ENCODE assay signal across 13 mouse cellular contexts in the genomic region with DNA sequence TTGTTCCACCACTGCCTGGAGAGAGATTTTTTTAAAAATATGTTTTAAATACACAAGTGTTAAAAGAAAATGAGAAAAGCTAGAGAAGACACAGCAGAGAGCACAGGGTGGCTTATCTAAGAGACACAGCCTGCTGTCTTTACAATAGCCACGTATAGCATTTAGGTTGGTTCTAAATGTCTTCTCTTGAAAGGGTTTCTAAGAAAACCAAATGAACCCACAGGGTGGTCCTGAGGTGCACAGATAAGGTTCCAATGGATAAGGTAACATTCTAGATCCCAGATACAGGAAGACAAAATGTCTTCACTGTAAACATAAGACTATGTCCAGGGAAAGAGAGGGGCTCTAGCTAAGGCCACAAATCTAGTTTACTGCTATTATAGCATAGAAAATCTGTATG. TPM values are rescaled to one million over a fixed set of nuclear protein-coding genes. Genes with fewer than 3 reads are reported as not detected.
DNase-seq lines count a peak whose midpoint lies in the region; ATAC-seq and TF ChIP-seq lines count a peak whose summit lies in the region.
"Had no signal": no experiment of that assay in that cellular context is flagged by ENCODE, and none has a peak within 500 bp of the region (broad histone marks: within the 10 kb centered on the region; RNA-seq: fewer than 3 reads in every experiment).

No protein-coding gene starts in this region.

- H3K4me2 ChIP-seq in embryonic facial prominence, embryonic 15.5 days (replicated peaks), result 0 out of 2 replicates have a peak overlapping the region, but pooled peaks have one; percentile 38
- H3K4me2 ChIP-seq in midbrain, embryonic 15.5 days, result no peak overlapping the region
- H3K4me2 ChIP-seq: neural tube, embryonic 13.5 days had no signal

- 0 out of 2 replicates have a peak, but pooled peaks cover 3% of the 10 kb centered on the region for H3K79me2 ChIP-seq in liver, adult 2 months (ENCODE audit: control insufficient read depth, insufficient read depth, low read length)

- no peaks in the 10 kb centered on the region for H3K36me3 ChIP-seq in heart, embryonic 10.5 days
- no peaks in the 10 kb centered on the region for H3K36me3 ChIP-seq in liver, adult 2 months (ENCODE audit: control insufficient read depth, insufficient read depth, low read length)
- H3K36me3 ChIP-seq in embryonic facial prominence, embryonic 15.5 days, result no peaks in the 10 kb centered on the region
- no peaks in the 10 kb centered on the region for H3K36me3 ChIP-seq in midbrain, embryonic 15.5 days (replicated peaks)
- H3K36me3 ChIP-seq: neural tube, embryonic 13.5 days had no signal

- H3K27me3 ChIP-seq in heart, embryonic 10.5 days (ENCODE audit: insufficient read depth, poor library complexity, severe bottlenecking), result no peaks in the 10 kb centered on the region
- H3K27me3 ChIP-seq in liver, adult 2 months (ENCODE audit: control insufficient read depth, insufficient read depth, low read length), result no peaks in the 10 kb centered on the region
- no peaks in the 10 kb centered on the region for H3K27me3 ChIP-seq in embryonic facial prominence, embryonic 15.5 days
- no peaks in the 10 kb centered on the region for H3K27me3 ChIP-seq in midbrain, embryonic 15.5 days (replicated peaks)
- H3K27me3 ChIP-seq: neural tube, embryonic 13.5 days had no signal

- no peak for TF ChIP-seq CTCF in liver, adult 2 months (IDR thresholded peaks at IDR 0.05; ENCODE audit: low read depth, low read length)

- WGBS in heart, embryonic 10.5 days, result 47% methylated on average over 1 of the region's 1 CpGs
- WGBS in liver, adult 2 months, result 63% methylated on average over 1 of the region's 1 CpGs
- 68% methylated on average over 1 of the region's 1 CpGs for WGBS in embryonic facial prominence, embryonic 15.5 days
- WGBS in midbrain, embryonic 15.5 days, result 78% methylated on average over 1 of the region's 1 CpGs

- no peak for ATAC-seq in embryonic facial prominence, embryonic 15.5 days (ENCODE audit: insufficient number of reproducible peaks, low FRiP score, low TSS enrichment, low read depth)
- ATAC-seq in megakaryocyte progenitor cell, adult 5-6 weeks (replicated peaks; ENCODE audit: poor library complexity), result 0 out of 2 replicates have a peak, but pooled peaks have one; percentile 12
- no peak for ATAC-seq in erythroid progenitor cell, adult 5-6 weeks (replicated peaks; ENCODE audit: low FRiP score, poor library complexity, severe bottlenecking)
- ATAC-seq in midbrain, embryonic 15.5 days (replicated peaks), result no peak

- no peak for TF ChIP-seq POLR2A in liver, adult 2 months (IDR thresholded peaks at IDR 0.05; ENCODE audit: extremely low read depth, insufficient read depth, low read length)

- H3K27ac ChIP-seq in heart, embryonic 10.5 days, result peak overlapping the region; percentile 74
- H3K27ac ChIP-seq in liver, adult 2 months (replicated peaks; ENCODE audit: insufficient read depth, low read depth, low read length), result peak overlapping the region; percentile 98
- peak overlapping the region; percentile 96 for H3K27ac ChIP-seq in embryonic facial prominence, embryonic 15.5 days (replicated peaks)
- no peak overlapping the region for H3K27ac ChIP-seq in midbrain, embryonic 15.5 days

- DNase-seq in heart, embryonic 10.5 days (ENCODE audit: low spot score), result no peak
- DNase-seq in heart, adult 9 months (ENCODE audit: low spot score in 2 of 2), result no peak
- DNase-seq in liver, adult 2 months (ENCODE audit: extremely low read depth, low read depth, low spot score), result no peak
- DNase-seq in liver, result no peak
- DNase-seq: gastrocnemius, postnatal 10 days; layer of hippocampus, postnatal 36 days; right cerebral cortex, postnatal 25 days; thymus, adult 18-20 months had no signal

- no peaks in the 10 kb centered on the region for H3K9me3 ChIP-seq in heart, embryonic 10.5 days
- no peaks in the 10 kb centered on the region for H3K9me3 ChIP-seq in embryonic facial prominence, embryonic 15.5 days (replicated peaks)
- H3K9me3 ChIP-seq in midbrain, embryonic 15.5 days, result no peaks in the 10 kb centered on the region
- H3K9me3 ChIP-seq: neural tube, embryonic 13.5 days had no signal

- H3K4me3 ChIP-seq in heart, embryonic 10.5 days, result no peak overlapping the region
- H3K4me3 ChIP-seq in liver, adult 2 months (ENCODE audit: insufficient read depth, low read depth, low read length), result no peak overlapping the region
- H3K4me3 ChIP-seq in embryonic facial prominence, embryonic 15.5 days (replicated peaks), result no peak overlapping the region
- H3K4me3 ChIP-seq in midbrain, embryonic 15.5 days, result no peak overlapping the region
- H3K4me3 ChIP-seq: neural tube, embryonic 13.5 days had no signal

- peaks cover 24% of the 10 kb centered on the region for H3K4me1 ChIP-seq in heart, embryonic 10.5 days
- peaks cover 4% of the 10 kb centered on the region; the same call in 1 of the 2 replicates for H3K4me1 ChIP-seq in liver, adult 2 months (ENCODE audit: control insufficient read depth, insufficient read depth, low read length)
- H3K4me1 ChIP-seq in embryonic facial prominence, embryonic 15.5 days, result peaks cover 24% of the 10 kb centered on the region
- H3K4me1 ChIP-seq in midbrain, embryonic 15.5 days, result no peaks in the 10 kb centered on the region

- no peak overlapping the region for H3K9ac ChIP-seq in liver, adult 2 months (ENCODE audit: low read depth, low read length)
- no peak overlapping the region for H3K9ac ChIP-seq in embryonic facial prominence, embryonic 15.5 days
- no peak overlapping the region for H3K9ac ChIP-seq in midbrain, embryonic 15.5 days
- H3K9ac ChIP-seq: neural tube, embryonic 13.5 days had no signal

RNA-seq across cellular contexts. Expression of a gene that starts 25.0 kb away (rescaled TPM):
- polyA plus RNA-seq in heart, embryonic 10.5 days (2016; fragmentation: Nextera tagmentation; extraction: Ambion mirVana), result 1,706 and 1,823 TPM in 2 replicates
- 1,154 and 1,241 TPM in 2 replicates for total RNA-seq in liver, adult 2 months (2014; rRNA removed)
- polyA plus RNA-seq in liver, adult 2 months (2012; rRNA removed), result 7,340 and 8,771 TPM in 2 replicates
- polyA plus RNA-seq in embryonic facial prominence, embryonic 15.5 days (2015; fragmentation: Nextera tagmentation; extraction: Ambion mirVana), result 1,601 and 1,694 TPM in 2 replicates
- 1,115 and 1,144 TPM in 2 replicates for total RNA-seq in megakaryocyte progenitor cell, adult 5-6 weeks (2015)
- total RNA-seq in megakaryocyte progenitor cell, adult 5-6 weeks (2017), result 325 and 354 TPM in 2 replicates
- 2,541 and 2,855 TPM in 2 replicates for total RNA-seq in erythroid progenitor cell, adult 5-6 weeks (2015; ENCODE audit: low replicate concordance)
- total RNA-seq in erythroid progenitor cell, adult 5-6 weeks (2017; ENCODE audit: low replicate concordance), result 1,910 and 2,502 TPM in 2 replicates
- polyA plus RNA-seq in midbrain, embryonic 15.5 days (2015; fragmentation: Nextera tagmentation; extraction: Ambion mirVana), result 1,452 and 1,467 TPM in 2 replicates

RNA-seq across cellular contexts. Expression of a gene that starts 46.0 kb away (rescaled TPM):
- polyA plus RNA-seq in heart, embryonic 10.5 days (2016; fragmentation: Nextera tagmentation; extraction: Ambion mirVana), result 0.73 and 0.95 TPM in 2 replicates
- total RNA-seq in liver, adult 2 months (2014; rRNA removed), result not detected in 2 replicates
- polyA plus RNA-seq in liver, adult 2 months (2012; rRNA removed), result 0.05 TPM in 1 of 2 replicates, not detected in the other
- polyA plus RNA-seq in embryonic facial prominence, embryonic 15.5 days (2015; fragmentation: Nextera tagmentation; extraction: Ambion mirVana), result 1.2 and 1.9 TPM in 2 replicates
- total RNA-seq in megakaryocyte progenitor cell, adult 5-6 weeks (2015), result 0.15 and 1.1 TPM in 2 replicates
- not detected in 2 replicates for total RNA-seq in megakaryocyte progenitor cell, adult 5-6 weeks (2017)
- not detected in 2 replicates for total RNA-seq in erythroid progenitor cell, adult 5-6 weeks (2015; ENCODE audit: low replicate concordance)
- total RNA-seq in erythroid progenitor cell, adult 5-6 weeks (2017; ENCODE audit: low replicate concordance), result not detected in 2 replicates
- 1.7 and 3.2 TPM in 2 replicates for polyA plus RNA-seq in midbrain, embryonic 15.5 days (2015; fragmentation: Nextera tagmentation; extraction: Ambion mirVana)

RNA-seq across cellular contexts. Expression of a gene that starts 46.0 kb away (rescaled TPM):
- polyA plus RNA-seq in heart, embryonic 10.5 days (2016; fragmentation: Nextera tagmentation; extraction: Ambion mirVana), result 51.5 and 57.6 TPM in 2 replicates
- total RNA-seq in liver, adult 2 months (2014; rRNA removed), result 3.1 and 4.0 TPM in 2 replicates
- polyA plus RNA-seq in liver, adult 2 months (2012; rRNA removed), result 3.1 and 3.8 TPM in 2 replicates
- 45.8 and 46.1 TPM in 2 replicates for polyA plus RNA-seq in embryonic facial prominence, embryonic 15.5 days (2015; fragmentation: Nextera tagmentation; extraction: Ambion mirVana)
- total RNA-seq in megakaryocyte progenitor cell, adult 5-6 weeks (2015), result 3.0 and 4.6 TPM in 2 replicates
- 3.4 and 3.9 TPM in 2 replicates for total RNA-seq in megakaryocyte progenitor cell, adult 5-6 weeks (2017)
- 252 and 262 TPM in 2 replicates for total RNA-seq in erythroid progenitor cell, adult 5-6 weeks (2015; ENCODE audit: low replicate concordance)
- 345 and 413 TPM in 2 replicates for total RNA-seq in erythroid progenitor cell, adult 5-6 weeks (2017; ENCODE audit: low replicate concordance)
- 24.5 and 29.2 TPM in 2 replicates for polyA plus RNA-seq in midbrain, embryonic 15.5 days (2015; fragmentation: Nextera tagmentation; extraction: Ambion mirVana)

RNA-seq across cellular contexts. Expression of a gene that starts 56.1 kb away (rescaled TPM):
- polyA plus RNA-seq in heart, embryonic 10.5 days (2016; fragmentation: Nextera tagmentation; extraction: Ambion mirVana), result 93.8 and 122 TPM in 2 replicates
- 1.9 and 2.4 TPM in 2 replicates for total RNA-seq in liver, adult 2 months (2014; rRNA removed)
- 0.76 and 1.4 TPM in 2 replicates for polyA plus RNA-seq in liver, adult 2 months (2012; rRNA removed)
- polyA plus RNA-seq in embryonic facial prominence, embryonic 15.5 days (2015; fragmentation: Nextera tagmentation; extraction: Ambion mirVana), result 90.9 and 97.2 TPM in 2 replicates
- 179 and 188 TPM in 2 replicates for total RNA-seq in megakaryocyte progenitor cell, adult 5-6 weeks (2015)
- total RNA-seq in megakaryocyte progenitor cell, adult 5-6 weeks (2017), result 95.9 and 97.2 TPM in 2 replicates
- 859 and 885 TPM in 2 replicates for total RNA-seq in erythroid progenitor cell, adult 5-6 weeks (2015; ENCODE audit: low replicate concordance)
- 748 and 1,226 TPM in 2 replicates for total RNA-seq in erythroid progenitor cell, adult 5-6 weeks (2017; ENCODE audit: low replicate concordance)
- polyA plus RNA-seq in midbrain, embryonic 15.5 days (2015; fragmentation: Nextera tagmentation; extraction: Ambion mirVana), result 29.6 and 30.2 TPM in 2 replicates
